8 mouse cellular contexts compared by ENCODE assay signal in genomic region chr2:32362274-32362673, GRCm38 (mm10). TPM values are rescaled to one million over a fixed set of nuclear protein-coding genes. Genes with fewer than 3 reads are reported as not detected.
A peak's percentile ranks its signal among the peaks of the same experiment; 100 is the strongest.
DNase-seq lines count a peak whose midpoint lies in the region; ATAC-seq and TF ChIP-seq lines count a peak whose summit lies in the region.
"Not testable (repeated sequence)": the region's sequence is repeated elsewhere in the genome, so short reads cannot be mapped to it uniquely, and the experiment has no call there.

No protein-coding gene starts in this region.

- H3K4me1 ChIP-seq in embryonic facial prominence, embryonic 10.5 days: peaks cover 51% of the 10 kb centered on the region
- peaks cover 27% of the 10 kb centered on the region for H3K4me1 ChIP-seq in forebrain, embryonic 15.5 days
- H3K4me1 ChIP-seq in hindbrain, embryonic 10.5 days (replicated peaks): peaks cover 39% of the 10 kb centered on the region
- H3K4me1 ChIP-seq in kidney, embryonic 14.5 days (ENCODE audit: control insufficient read depth, insufficient read depth, low read length): peaks cover 18% of the 10 kb centered on the region; the same call in 1 of the 2 replicates
- H3K4me1 ChIP-seq in liver, embryonic 11.5 days (replicated peaks; ENCODE audit: control insufficient read depth, insufficient read depth, low read length): peaks cover 18% of the 10 kb centered on the region
- H3K4me1 ChIP-seq in megakaryocyte, embryonic 14.5 days: peaks cover 58% of the 10 kb centered on the region
- peaks cover 15% of the 10 kb centered on the region for H3K4me1 ChIP-seq in neural tube, embryonic 14.5 days (ENCODE audit: control insufficient read depth, insufficient read depth, low read length)

- peak overlapping the region; percentile 63 for H3K4me2 ChIP-seq in forebrain, embryonic 15.5 days (replicated peaks)
- H3K4me2 ChIP-seq in kidney, embryonic 14.5 days (replicated peaks; ENCODE audit: low read depth, low read length): peak overlapping the region; percentile 81
- peak overlapping the region; percentile 89 for H3K4me2 ChIP-seq in liver, embryonic 11.5 days
- peak overlapping the region; percentile 88 for H3K4me2 ChIP-seq in neural tube, embryonic 14.5 days (ENCODE audit: low read depth, low read length)

- H3K9me3 ChIP-seq in embryonic facial prominence, embryonic 10.5 days; forebrain, embryonic 15.5 days; hindbrain, embryonic 10.5 days; kidney, embryonic 14.5 days (ENCODE audit: control insufficient read depth, low read length); liver, embryonic 11.5 days (ENCODE audit: control insufficient read depth, low read length); megakaryocyte, embryonic 14.5 days; neural tube, embryonic 14.5 days (ENCODE audit: control insufficient read depth, low read length): not testable (repeated sequence)

- not testable (repeated sequence) for H3ac ChIP-seq in C2C12 (ENCODE audit: control insufficient read depth, insufficient read length, low read depth)

- DNase-seq in embryonic facial prominence, embryonic 10.5 days (ENCODE audit: low spot score); hindbrain, embryonic 10.5 days (ENCODE audit: low spot score); liver, embryonic 11.5 days (ENCODE audit: low spot score): not testable (repeated sequence)

- H3K36me3 ChIP-seq in C2C12 (ENCODE audit: control insufficient read depth, insufficient read depth); forebrain, embryonic 15.5 days; neural tube, embryonic 14.5 days (ENCODE audit: control insufficient read depth, insufficient read depth, low read length): not testable (repeated sequence)
- H3K36me3 ChIP-seq in embryonic facial prominence, embryonic 10.5 days (replicated peaks): peaks cover 34% of the 10 kb centered on the region
- H3K36me3 ChIP-seq in hindbrain, embryonic 10.5 days: peaks cover 33% of the 10 kb centered on the region
- H3K36me3 ChIP-seq in kidney, embryonic 14.5 days (ENCODE audit: control insufficient read depth, insufficient read depth, low read length): peaks cover 20% of the 10 kb centered on the region
- peaks cover 11% of the 10 kb centered on the region; the same call in 1 of the 2 replicates for H3K36me3 ChIP-seq in liver, embryonic 11.5 days (ENCODE audit: control insufficient read depth, insufficient read depth, low read length)
- H3K36me3 ChIP-seq in megakaryocyte, embryonic 14.5 days (replicated peaks; ENCODE audit: low read length): peaks cover 32% of the 10 kb centered on the region

- not testable (repeated sequence) for TF ChIP-seq CTCF in C2C12 (IDR thresholded peaks at IDR 0.05; ENCODE audit: control insufficient read depth, insufficient read depth, insufficient read length)

- H3K79me3 ChIP-seq in C2C12 (ENCODE audit: low read depth): not testable (repeated sequence)

- H3K27ac ChIP-seq in embryonic facial prominence, embryonic 10.5 days (replicated peaks): peak overlapping the region; percentile 95
- 0 out of 2 replicates have a peak overlapping the region, but pooled peaks have one; percentile 75 for H3K27ac ChIP-seq in forebrain, embryonic 15.5 days (replicated peaks)
- H3K27ac ChIP-seq in hindbrain, embryonic 10.5 days: peak overlapping the region; percentile 94
- peak overlapping the region; percentile 95; the same call in 1 of the 2 replicates for H3K27ac ChIP-seq in kidney, embryonic 14.5 days (ENCODE audit: low read depth, low read length)
- H3K27ac ChIP-seq in liver, embryonic 11.5 days (ENCODE audit: low read depth, low read length): peak overlapping the region; percentile 93
- H3K27ac ChIP-seq in neural tube, embryonic 14.5 days (ENCODE audit: low read depth, low read length): peak overlapping the region; percentile 78; the same call in 1 of the 2 replicates

- peaks cover 18% of the 10 kb centered on the region for H3K79me2 ChIP-seq in C2C12 (ENCODE audit: control insufficient read depth, insufficient read depth)

- 40% methylated on average over 5 of the region's 5 CpGs for WGBS in embryonic facial prominence, embryonic 10.5 days
- 43% methylated on average over 5 of the region's 5 CpGs for WGBS in forebrain, embryonic 15.5 days
- WGBS in hindbrain, embryonic 10.5 days: 41% methylated on average over 5 of the region's 5 CpGs
- WGBS in kidney, embryonic 14.5 days: 40% methylated on average over 5 of the region's 5 CpGs
- WGBS in liver, embryonic 11.5 days: 28% methylated on average over 5 of the region's 5 CpGs
- WGBS in neural tube, embryonic 14.5 days: 46% methylated on average over 5 of the region's 5 CpGs

- not testable (repeated sequence) for ATAC-seq in forebrain, embryonic 15.5 days (replicated peaks); kidney, embryonic 14.5 days (ENCODE audit: low FRiP score, low TSS enrichment); liver, embryonic 11.5 days (replicated peaks; ENCODE audit: low FRiP score); neural tube, embryonic 14.5 days (ENCODE audit: low read depth)

- not testable (repeated sequence) for H3K27me3 ChIP-seq in C2C12 (ENCODE audit: control insufficient read depth, insufficient read depth, insufficient read length); embryonic facial prominence, embryonic 10.5 days (replicated peaks; ENCODE audit: low read depth, poor library complexity, severe bottlenecking); kidney, embryonic 14.5 days (ENCODE audit: control insufficient read depth, insufficient read depth, low read length); liver, embryonic 11.5 days (replicated peaks; ENCODE audit: control insufficient read depth, insufficient read depth, low read length); megakaryocyte, embryonic 14.5 days (replicated peaks); neural tube, embryonic 14.5 days (ENCODE audit: control insufficient read depth, insufficient read depth, low read length)
- peaks cover 13% of the 10 kb centered on the region; the same call in 1 of the 2 replicates for H3K27me3 ChIP-seq in forebrain, embryonic 15.5 days
- peaks cover 22% of the 10 kb centered on the region for H3K27me3 ChIP-seq in hindbrain, embryonic 10.5 days (ENCODE audit: insufficient read depth, poor library complexity, severe bottlenecking)

- H3K4me3 ChIP-seq in C2C12 (ENCODE audit: insufficient read depth, poor library complexity, severe bottlenecking): peak overlapping the region; percentile 75
- peak overlapping the region; percentile 90 for H3K4me3 ChIP-seq in embryonic facial prominence, embryonic 10.5 days
- peak overlapping the region; percentile 70 for H3K4me3 ChIP-seq in forebrain, embryonic 15.5 days
- peak overlapping the region; percentile 93 for H3K4me3 ChIP-seq in hindbrain, embryonic 10.5 days
- H3K4me3 ChIP-seq in kidney, embryonic 14.5 days (ENCODE audit: low read length): peak overlapping the region; percentile 83
- H3K4me3 ChIP-seq in liver, embryonic 11.5 days (ENCODE audit: low read depth, low read length): peak overlapping the region; percentile 79
- peak overlapping the region; percentile 97 for H3K4me3 ChIP-seq in megakaryocyte, embryonic 14.5 days (replicated peaks)
- peak overlapping the region; percentile 79 for H3K4me3 ChIP-seq in neural tube, embryonic 14.5 days (ENCODE audit: low read depth, low read length)

- peak overlapping the region; percentile 68; the same call in 1 of the 2 replicates for H3K9ac ChIP-seq in forebrain, embryonic 15.5 days (replicated peaks)
- peak overlapping the region; percentile 82 for H3K9ac ChIP-seq in kidney, embryonic 14.5 days (ENCODE audit: low read depth, low read length)
- peak overlapping the region; percentile 90 for H3K9ac ChIP-seq in liver, embryonic 11.5 days (ENCODE audit: low read depth, low read length)
- peak overlapping the region; percentile 88; the same call in 1 of the 2 replicates for H3K9ac ChIP-seq in neural tube, embryonic 14.5 days (replicated peaks; ENCODE audit: low read depth, low read length)

RNA-seq across cellular contexts. Expression of gene Dnm1, which starts 9.1 kb away (rescaled TPM):
- polyA plus RNA-seq in C2C12 (2012; fragmentation: generic; extraction: Trizol): 27.7 TPM
- 20.7 and 23.5 TPM in 2 replicates for polyA plus RNA-seq in embryonic facial prominence, embryonic 10.5 days (2016; fragmentation: Nextera tagmentation; extraction: Ambion mirVana)
- polyA plus RNA-seq in forebrain, embryonic 15.5 days (2015; fragmentation: Nextera tagmentation; extraction: Ambion mirVana): 23.7 and 29.1 TPM in 2 replicates
- polyA plus RNA-seq in hindbrain, embryonic 10.5 days (2016; fragmentation: Nextera tagmentation; extraction: Ambion mirVana): 12.3 and 17.0 TPM in 2 replicates
- polyA plus RNA-seq in kidney, embryonic 14.5 days (2014; fragmentation: Nextera tagmentation; extraction: Ambion mirVana): 8.4 and 11.5 TPM in 2 replicates
- 9.3 and 10.0 TPM in 2 replicates for polyA plus RNA-seq in liver, embryonic 11.5 days (2014; fragmentation: Nextera tagmentation; extraction: Ambion mirVana)
- 3.6 and 6.2 TPM in 2 replicates for polyA plus RNA-seq in megakaryocyte, embryonic 14.5 days (2012; ENCODE audit: insufficient read depth, low replicate concordance)
- polyA plus RNA-seq in neural tube, embryonic 14.5 days (2014; fragmentation: Nextera tagmentation; extraction: Ambion mirVana): 102 and 146 TPM in 2 replicates

RNA-seq across cellular contexts. Expression of gene Ciz1, which starts 10.1 kb away (rescaled TPM):
- polyA plus RNA-seq in C2C12 (2012; fragmentation: generic; extraction: Trizol): 43.5 TPM
- 65.8 and 66.4 TPM in 2 replicates for polyA plus RNA-seq in embryonic facial prominence, embryonic 10.5 days (2016; fragmentation: Nextera tagmentation; extraction: Ambion mirVana)
- 54.0 and 55.3 TPM in 2 replicates for polyA plus RNA-seq in forebrain, embryonic 15.5 days (2015; fragmentation: Nextera tagmentation; extraction: Ambion mirVana)
- polyA plus RNA-seq in hindbrain, embryonic 10.5 days (2016; fragmentation: Nextera tagmentation; extraction: Ambion mirVana): 56.3 and 69.4 TPM in 2 replicates
- 36.2 and 50.3 TPM in 2 replicates for polyA plus RNA-seq in kidney, embryonic 14.5 days (2014; fragmentation: Nextera tagmentation; extraction: Ambion mirVana)
- polyA plus RNA-seq in liver, embryonic 11.5 days (2014; fragmentation: Nextera tagmentation; extraction: Ambion mirVana): 45.5 and 45.8 TPM in 2 replicates
- polyA plus RNA-seq in megakaryocyte, embryonic 14.5 days (2012; ENCODE audit: insufficient read depth, low replicate concordance): 103 and 163 TPM in 2 replicates
- 47.7 and 48.3 TPM in 2 replicates for polyA plus RNA-seq in neural tube, embryonic 14.5 days (2014; fragmentation: Nextera tagmentation; extraction: Ambion mirVana)

RNA-seq across cellular contexts. Expression of gene 1110008P14Rik, which starts 19.5 kb away (rescaled TPM):
- 104 TPM for polyA plus RNA-seq in C2C12 (2012; fragmentation: generic; extraction: Trizol)
- 35.0 and 39.3 TPM in 2 replicates for polyA plus RNA-seq in embryonic facial prominence, embryonic 10.5 days (2016; fragmentation: Nextera tagmentation; extraction: Ambion mirVana)
- polyA plus RNA-seq in forebrain, embryonic 15.5 days (2015; fragmentation: Nextera tagmentation; extraction: Ambion mirVana): 79.5 and 80.9 TPM in 2 replicates
- 41.4 and 66.7 TPM in 2 replicates for polyA plus RNA-seq in hindbrain, embryonic 10.5 days (2016; fragmentation: Nextera tagmentation; extraction: Ambion mirVana)
- polyA plus RNA-seq in kidney, embryonic 14.5 days (2014; fragmentation: Nextera tagmentation; extraction: Ambion mirVana): 50.1 and 52.0 TPM in 2 replicates
- polyA plus RNA-seq in liver, embryonic 11.5 days (2014; fragmentation: Nextera tagmentation; extraction: Ambion mirVana): 36.2 and 39.7 TPM in 2 replicates
- polyA plus RNA-seq in megakaryocyte, embryonic 14.5 days (2012; ENCODE audit: insufficient read depth, low replicate concordance): 74.3 and 79.5 TPM in 2 replicates
- polyA plus RNA-seq in neural tube, embryonic 14.5 days (2014; fragmentation: Nextera tagmentation; extraction: Ambion mirVana): 157 and 198 TPM in 2 replicates

RNA-seq across cellular contexts. Expression of gene Lcn2, which starts 25.8 kb away (rescaled TPM):
- not detected for polyA plus RNA-seq in C2C12 (2012; fragmentation: generic; extraction: Trizol)
- polyA plus RNA-seq in embryonic facial prominence, embryonic 10.5 days (2016; fragmentation: Nextera tagmentation; extraction: Ambion mirVana): not detected in 2 replicates
- polyA plus RNA-seq in forebrain, embryonic 15.5 days (2015; fragmentation: Nextera tagmentation; extraction: Ambion mirVana): 0.51 and 0.63 TPM in 2 replicates
- polyA plus RNA-seq in hindbrain, embryonic 10.5 days (2016; fragmentation: Nextera tagmentation; extraction: Ambion mirVana): not detected in 2 replicates
- 1.6 and 1.7 TPM in 2 replicates for polyA plus RNA-seq in kidney, embryonic 14.5 days (2014; fragmentation: Nextera tagmentation; extraction: Ambion mirVana)
- 8.0 and 9.9 TPM in 2 replicates for polyA plus RNA-seq in liver, embryonic 11.5 days (2014; fragmentation: Nextera tagmentation; extraction: Ambion mirVana)
- polyA plus RNA-seq in megakaryocyte, embryonic 14.5 days (2012; ENCODE audit: insufficient read depth, low replicate concordance): 15.0 and 32.0 TPM in 2 replicates
- 0.35 and 0.40 TPM in 2 replicates for polyA plus RNA-seq in neural tube, embryonic 14.5 days (2014; fragmentation: Nextera tagmentation; extraction: Ambion mirVana)

RNA-seq across cellular contexts. Expression of gene Ptges2, which starts 33.4 kb away (rescaled TPM):
- 39.1 TPM for polyA plus RNA-seq in C2C12 (2012; fragmentation: generic; extraction: Trizol)
- polyA plus RNA-seq in embryonic facial prominence, embryonic 10.5 days (2016; fragmentation: Nextera tagmentation; extraction: Ambion mirVana): 32.2 and 32.5 TPM in 2 replicates
- 39.9 and 40.3 TPM in 2 replicates for polyA plus RNA-seq in forebrain, embryonic 15.5 days (2015; fragmentation: Nextera tagmentation; extraction: Ambion mirVana)
- 26.3 and 32.3 TPM in 2 replicates for polyA plus RNA-seq in hindbrain, embryonic 10.5 days (2016; fragmentation: Nextera tagmentation; extraction: Ambion mirVana)
- polyA plus RNA-seq in kidney, embryonic 14.5 days (2014; fragmentation: Nextera tagmentation; extraction: Ambion mirVana): 32.2 and 36.4 TPM in 2 replicates
- polyA plus RNA-seq in liver, embryonic 11.5 days (2014; fragmentation: Nextera tagmentation; extraction: Ambion mirVana): 23.0 and 23.6 TPM in 2 replicates
- 2.5 and 3.4 TPM in 2 replicates for polyA plus RNA-seq in megakaryocyte, embryonic 14.5 days (2012; ENCODE audit: insufficient read depth, low replicate concordance)
- 58.1 and 65.9 TPM in 2 replicates for polyA plus RNA-seq in neural tube, embryonic 14.5 days (2014; fragmentation: Nextera tagmentation; extraction: Ambion mirVana)
